Mouse (Mus musculus) liver, embryonic 16.5 days (tissue): ENCODE results near the gene Prrc2c. TPM values are rescaled to one million over a fixed set of nuclear protein-coding genes. Genes with fewer than 3 reads are reported as not detected.
A peak's percentile ranks its signal among the peaks of the same experiment; 100 is the strongest.
"Not testable (repeated sequence)": the region's sequence is repeated elsewhere in the genome, so short reads cannot be mapped to it uniquely, and the experiment has no call there.

ENCODE experiments used
- ATAC-seq: fragments of 200-750 bp; cut with Nextera tagmentation; 2 replicates; pipeline ENCODE4 v1.8.0; 2017; ENCODE audit warnings: low read depth, mild to moderate bottlenecking, moderate number of reproducible peaks, moderate library complexity
- H3K27ac ChIP-seq: fragments of 300-500 bp; sonication (generic); 2 replicates; pipeline ENCODE4 v1.5.1; 2014; ENCODE audit warnings: mild to moderate bottlenecking, low read length
- H3K27me3 ChIP-seq: fragments of 300-500 bp; sonication (generic); 2 replicates; pipeline ENCODE4 v1.6.1; 2014; ENCODE audit warnings: low read depth, low read length, mixed read lengths; ENCODE audit not compliant: control insufficient read depth, insufficient read depth
- H3K36me3 ChIP-seq: fragments of 300-500 bp; sonication (generic); 2 replicates; pipeline ENCODE4 v1.6.1; 2014; ENCODE audit warnings: mild to moderate bottlenecking; ENCODE audit not compliant: control insufficient read depth, insufficient read depth
- H3K4me1 ChIP-seq: fragments of 300-500 bp; sonication (generic); 2 replicates; pipeline ENCODE4 v1.6.1; 2014; ENCODE audit warnings: low read depth, low read length, mixed read lengths; ENCODE audit not compliant: control insufficient read depth
- H3K4me2 ChIP-seq: fragments of 300-500 bp; sonication (generic); 2 replicates; pipeline ENCODE4 v1.6.1; 2014; ENCODE audit warnings: low read depth, low read length, mixed read lengths
- H3K4me3 ChIP-seq: fragments of 300-500 bp; sonication (generic); 2 replicates; pipeline ENCODE4 v1.5.1; 2014; ENCODE audit warnings: low read depth, mild to moderate bottlenecking, low read length
- H3K9ac ChIP-seq: fragments of 300-500 bp; sonication (generic); 2 replicates; pipeline ENCODE4 v1.6.1; 2014; ENCODE audit warnings: low read depth, low read length
- H3K9me3 ChIP-seq: fragments of 300-500 bp; sonication (generic); replicated peaks from 2 replicates; pipeline ENCODE4 v1.6.1; 2016; ENCODE audit warnings: low read length; ENCODE audit not compliant: control insufficient read depth
- WGBS: fragments of 180-500 bp; shearing (Covaris S2); extraction: QIAGEN DNeasy Blood & Tissue Kit; methylation state at CpG from one replicate; pipeline ENCODE4 v1.1.7; 2014; ENCODE audit not compliant: insufficient replicate concordance; 5-methylcytosine and 5-hydroxymethylcytosine counted together
- microRNA-seq: library from miRNA; unstranded; fragments of <30 nt; microRNA quantifications from one replicate; pipeline ENCODE4, GENCODE M21; 2016
- polyA plus RNA-seq: library from polyadenylated mRNA; unstranded; fragments of >200 nt; fragmentation: Nextera tagmentation; extraction: Ambion mirVana; gene quantifications from 2 replicates; pipeline ENCODE4 v1.2.1, GENCODE M21; 2015

The Prrc2c gene
- polyA plus RNA-seq, 1 experiment from 2014 or later = 33.8 TPM

GRCm38 (mm10) chr1:162635291-162635931 is 104.9 kb downstream of the Prrc2c start:
- H3K36me3 ChIP-seq, H3K4me3 ChIP-seq, H3K4me2 ChIP-seq, H3K4me1 ChIP-seq, ATAC-seq, H3K27me3 ChIP-seq, H3K9me3 ChIP-seq, H3K27ac ChIP-seq, H3K9ac ChIP-seq: not testable (repeated sequence)
- 42% methylated on average over 1 of the region's 1 CpGs for WGBS

- H3K4me2 ChIP-seq, H3K4me1 ChIP-seq, H3K4me3 ChIP-seq, H3K9ac ChIP-seq, ATAC-seq, H3K27me3 ChIP-seq, H3K27ac ChIP-seq, H3K36me3 ChIP-seq, H3K9me3 ChIP-seq: not testable (repeated sequence)
- WGBS = 81% methylated on average over 15 of the region's 15 CpGs
Observed at GRCm38 (mm10) chr1:162628326-162628725, 112.0 kb downstream of the Prrc2c start.

- not testable (repeated sequence) for H3K4me2 ChIP-seq, H3K9ac ChIP-seq, ATAC-seq
Observed at GRCm38 (mm10) chr1:162627821-162628220, 112.5 kb downstream of the Prrc2c start.

DNA sequence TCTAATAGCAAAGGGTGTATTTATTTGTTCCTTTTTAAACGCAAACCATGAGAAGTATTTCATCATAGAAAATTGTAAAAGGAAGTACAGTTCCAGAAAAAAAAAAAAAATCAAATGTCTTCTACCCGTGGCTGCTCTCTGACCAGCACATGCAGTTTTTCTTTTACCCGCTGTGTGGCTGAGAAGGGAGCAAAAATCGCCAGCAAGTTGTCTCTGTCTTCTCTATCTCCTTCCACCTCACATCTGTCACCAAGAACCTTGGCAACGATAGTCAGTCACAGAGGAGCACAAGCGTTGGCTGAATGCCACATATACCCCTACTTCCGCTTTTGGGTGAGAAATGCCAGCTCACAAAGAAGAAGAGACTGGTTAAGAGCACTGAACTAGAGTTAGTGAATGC is 115.1 kb downstream of the Prrc2c start:
- WGBS = 23% methylated on average over 7 of the region's 7 CpGs
- Histone ChIP-seq H3K4me1 (no peaks in the 10 kb centered on the region), H3K36me3 (no peaks in the 10 kb centered on the region), H3K9me3 (no peaks in the 10 kb centered on the region), H3K27ac (no peak overlapping the region), H3K4me3 (no peak overlapping the region), H3K9ac (no peak overlapping the region), H3K4me2 (peak overlapping the region; percentile 13; the same call in 1 of the 2 replicates), H3K27me3 (no peaks in the 10 kb centered on the region)
- ATAC-seq = no peak

More at GRCm38 (mm10) chr1:162627821-162628220, 112.5 kb downstream of the Prrc2c start:
- not testable (repeated sequence) for H3K4me3 ChIP-seq, H3K4me1 ChIP-seq, H3K27ac ChIP-seq, H3K36me3 ChIP-seq, H3K27me3 ChIP-seq, H3K9me3 ChIP-seq
- WGBS = 70% methylated on average over 4 of the region's 4 CpGs

DNA sequence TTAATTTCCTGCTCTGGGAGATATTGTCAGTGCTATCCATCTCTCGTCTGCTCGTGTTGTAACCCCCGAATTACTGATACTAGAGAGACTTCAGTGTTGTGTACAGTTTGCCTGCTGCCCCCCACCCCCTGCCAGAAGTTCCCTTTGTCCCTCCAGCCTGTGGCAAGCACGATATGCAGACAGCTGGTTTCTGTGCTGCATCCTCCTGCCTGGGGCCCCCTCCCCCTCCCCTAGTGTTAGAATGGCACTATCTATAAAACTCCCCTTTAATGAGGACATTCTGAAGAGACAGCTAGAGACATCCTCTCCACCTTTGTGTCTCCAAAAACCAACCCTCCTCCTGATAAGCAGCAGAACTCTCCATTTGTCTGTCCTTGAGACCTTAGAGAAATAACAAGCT is 116.5 kb downstream of the Prrc2c start:
- WGBS = 16% methylated on average over 4 of the region's 4 CpGs
- ATAC-seq = no peak
- H3K27me3 ChIP-seq = no peaks in the 10 kb centered on the region

More for the DNA sequence above, 116.5 kb downstream of the Prrc2c start:
- Histone ChIP-seq H3K9ac (no peak overlapping the region), H3K27ac (no peak overlapping the region), H3K36me3 (no peaks in the 10 kb centered on the region), H3K4me2 (no peak overlapping the region), H3K4me1 (no peaks in the 10 kb centered on the region), H3K9me3 (no peaks in the 10 kb centered on the region), H3K4me3 (no peak overlapping the region)

Small RNA genes lying within 50 kb of the gene (microRNA-seq; reads per million reads assigned to microRNA genes)
- not detected for gene Gm27616

Other genes starting within 250 kb of the Prrc2c start
- gene Mettl13, start 192.0 kb downstream of the Prrc2c start, polyA plus RNA-seq = 7.3 and 8.0 TPM in 2 replicates
- 12.7 and 16.2 TPM in 2 replicates for gene Vamp4, start 170.0 kb downstream of the Prrc2c start, polyA plus RNA-seq
- 0.07 TPM in 1 of 2 replicates, not detected in the other for gene Myoc, start 101.4 kb downstream of the Prrc2c start, polyA plus RNA-seq
- gene Myocos, start 82.3 kb downstream of the Prrc2c start, polyA plus RNA-seq = not detected in 2 replicates
- gene Fmo4, start 73.4 kb upstream of the Prrc2c start, polyA plus RNA-seq = 4.0 and 4.6 TPM in 2 replicates
- 32.4 and 39.5 TPM in 2 replicates for gene Fmo1, start 126.1 kb upstream of the Prrc2c start, polyA plus RNA-seq
- 0.21 and 0.32 TPM in 2 replicates for gene Fmo2, start 158.2 kb upstream of the Prrc2c start, polyA plus RNA-seq
- gene Fmo6, start 197.0 kb upstream of the Prrc2c start, polyA plus RNA-seq = not detected in 2 replicates
- gene Fmo3, start 244.0 kb upstream of the Prrc2c start, polyA plus RNA-seq = not detected in 2 replicates